Mouse (Mus musculus): ENCODE results near the gene Efcab3. TPM values are rescaled to one million over a fixed set of nuclear protein-coding genes. Genes with fewer than 3 reads are reported as not detected.
"Not testable (repeated sequence)": the region's sequence is repeated elsewhere in the genome, so short reads cannot be mapped to it uniquely, and the experiment has no call there.

Efcab3 gene
- total RNA-seq (2021), result not detected

GRCm38 (mm10) chr11:105063292-105063691 is at the start of gene Efcab3:
TSS of gene Efcab3 (plus strand) at chr11:105063592.
- intact Hi-C loops (cut with DNase I), result no loop called here
- no peak for DNase-seq

- intact Hi-C loops (cut with DNase I), result no loop called here
- no peak for DNase-seq
Measured at GRCm38 (mm10) chr11:105021071-105021470, 42.3 kb upstream of the Efcab3 start.

- no peak for DNase-seq
- intact Hi-C loops (cut with DNase I), result no loop called here
Measured at GRCm38 (mm10) chr11:105028744-105029348, 34.5 kb upstream of the Efcab3 start.

- DNase-seq, result no peak
- intact Hi-C loops (cut with DNase I), result no loop called here
Measured at GRCm38 (mm10) chr11:105029525-105029924, 33.9 kb upstream of the Efcab3 start.

GRCm38 (mm10) chr11:105030229-105030628 is 33.2 kb upstream of the Efcab3 start:
- DNase-seq, result no peak
- intact Hi-C loops (cut with DNase I), result no loop called here

DNA sequence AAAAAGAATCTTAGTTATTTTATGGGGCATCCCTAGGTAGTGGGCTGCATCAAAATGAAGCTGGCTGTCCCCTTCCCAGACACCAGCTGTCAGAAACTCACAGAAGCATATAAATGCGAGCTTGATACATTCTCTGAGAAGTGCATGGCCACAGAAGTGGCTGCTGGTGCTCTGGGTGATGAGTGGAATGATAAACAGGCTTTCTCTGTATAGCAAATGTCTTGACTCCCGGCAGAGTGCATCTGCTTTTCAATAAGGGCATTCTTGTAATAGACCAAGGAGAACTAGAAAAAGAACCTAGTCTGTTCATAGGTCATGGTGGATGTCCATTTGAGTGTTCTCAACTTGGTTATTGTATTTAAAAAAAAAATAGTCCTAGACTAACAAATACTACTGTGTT is 32.3 kb upstream of the Efcab3 start:
- no peak for DNase-seq
- intact Hi-C loops (cut with DNase I), result no loop called here

- intact Hi-C loops (cut with DNase I), result no loop called here
Measured at GRCm38 (mm10) chr11:105035081-105035480, 28.3 kb upstream of the Efcab3 start.

GRCm38 (mm10) chr11:105112448-105112847 is 49.1 kb downstream of the Efcab3 start:
- intact Hi-C loops (cut with DNase I); DNase-seq: not testable (repeated sequence)

More at GRCm38 (mm10) chr11:105035081-105035480, 28.3 kb upstream of the Efcab3 start:
- no peak for DNase-seq

GRCm38 (mm10) chr11:105117814-105118213 is 54.4 kb downstream of the Efcab3 start:
- DNase-seq, result no peak
- intact Hi-C loops (cut with DNase I), result no loop called here

- no peak for DNase-seq
- intact Hi-C loops (cut with DNase I), result loop anchor here (5.0 to 10.0 kb wide), 2 partner anchors 114 to 528 kb away; no protein-coding TSS in a partner anchor
Measured at GRCm38 (mm10) chr11:105120551-105121061, 57.2 kb downstream of the Efcab3 start.

DNA sequence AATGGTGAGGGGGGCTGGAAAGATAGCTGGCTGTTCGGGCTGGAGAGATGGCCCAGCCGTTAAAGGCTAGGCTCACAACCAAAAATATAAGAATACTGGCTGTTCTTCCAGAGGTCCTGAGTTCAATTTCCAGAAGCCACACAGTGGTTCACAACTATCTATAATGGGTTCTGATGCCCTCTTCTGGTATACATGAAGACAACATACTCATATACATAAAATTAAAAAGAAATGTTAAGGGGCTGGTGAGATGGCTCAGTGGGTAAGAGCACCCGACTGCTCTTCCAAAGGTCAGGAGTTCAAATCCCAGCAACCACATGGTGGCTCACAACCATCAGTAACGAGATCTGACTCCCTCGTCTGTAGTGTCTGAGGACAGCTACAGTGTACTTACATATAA is 58.4 kb downstream of the Efcab3 start:
- intact Hi-C loops (cut with DNase I), result loop anchor here (5.0 to 10.0 kb wide), 2 partner anchors 113 to 529 kb away; no protein-coding TSS in a partner anchor

GRCm38 (mm10) chr11:105123986-105124385 is 60.6 kb downstream of the Efcab3 start:
- DNase-seq, result peak; percentile 26 to 30
- intact Hi-C loops (cut with DNase I), result loop anchor here (5.0 to 10.0 kb wide), 2 partner anchors 111 to 532 kb away; no protein-coding TSS in a partner anchor

More for the DNA sequence above, 58.4 kb downstream of the Efcab3 start:
- DNase-seq, result not testable (repeated sequence)

GRCm38 (mm10) chr11:105125735-105126519 is 62.5 kb downstream of the Efcab3 start, which contains the start of gene Mettl2:
TSS of gene Mettl2 (plus strand) at chr11:105126425.
- intact Hi-C loops (cut with DNase I), result loop anchor here (2.0 to 10.0 kb wide), 2 partner anchors 55 to 109 kb away; no protein-coding TSS in a partner anchor
- DNase-seq, result peak; percentile 80 to 84

DNA sequence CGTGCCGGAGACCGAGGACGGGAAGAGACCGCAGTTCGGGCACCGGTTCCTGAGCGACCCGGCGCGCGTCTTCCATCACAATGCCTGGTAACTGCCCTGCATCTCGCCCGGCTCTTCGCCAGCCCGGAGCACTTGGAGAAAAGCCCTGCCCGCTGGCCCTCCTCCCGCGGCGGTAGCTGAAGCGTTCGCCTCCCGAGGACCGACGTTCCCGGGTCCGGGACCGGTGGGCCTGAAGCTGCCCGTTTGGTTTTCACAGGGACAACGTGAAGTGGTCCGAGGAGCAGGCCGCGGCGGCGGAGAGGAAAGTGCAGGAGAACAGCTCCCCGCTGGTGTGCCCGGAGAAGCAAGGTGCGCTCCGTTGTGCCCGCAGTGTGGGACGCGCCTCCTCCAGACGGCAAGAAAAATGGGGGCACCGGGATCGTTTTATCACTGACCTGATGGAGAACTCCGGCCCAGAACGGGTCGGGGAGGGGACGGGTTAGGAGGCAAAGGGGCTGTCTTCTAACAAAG is 63.2 kb downstream of the Efcab3 start:
- intact Hi-C loops (cut with DNase I), result loop anchor here (2.0 to 10.0 kb wide), 2 partner anchors 54 to 108 kb away; no protein-coding TSS in a partner anchor
- no peak for DNase-seq

DNA sequence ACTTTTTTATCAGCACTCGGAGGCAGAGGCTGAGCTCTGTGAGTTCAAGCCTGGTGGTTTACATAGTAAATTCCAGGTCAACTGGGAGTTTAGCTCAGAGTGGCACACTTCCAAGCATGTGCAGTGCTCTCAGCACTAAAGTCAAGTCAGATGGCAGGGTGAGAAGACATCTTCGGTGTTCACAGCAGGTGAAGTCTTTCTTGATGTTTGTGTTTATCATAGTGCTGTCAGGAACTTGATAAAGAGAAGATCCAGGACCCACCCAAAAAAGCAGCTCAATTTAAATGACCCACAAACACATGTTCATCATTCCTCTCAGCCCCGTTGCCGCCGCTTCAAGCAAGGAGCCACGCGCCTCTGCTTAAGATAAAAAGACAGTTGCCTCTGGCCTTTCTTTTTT is 72.3 kb downstream of the Efcab3 start:
- DNase-seq, result no peak
- intact Hi-C loops (cut with DNase I), result no loop called here

DNA sequence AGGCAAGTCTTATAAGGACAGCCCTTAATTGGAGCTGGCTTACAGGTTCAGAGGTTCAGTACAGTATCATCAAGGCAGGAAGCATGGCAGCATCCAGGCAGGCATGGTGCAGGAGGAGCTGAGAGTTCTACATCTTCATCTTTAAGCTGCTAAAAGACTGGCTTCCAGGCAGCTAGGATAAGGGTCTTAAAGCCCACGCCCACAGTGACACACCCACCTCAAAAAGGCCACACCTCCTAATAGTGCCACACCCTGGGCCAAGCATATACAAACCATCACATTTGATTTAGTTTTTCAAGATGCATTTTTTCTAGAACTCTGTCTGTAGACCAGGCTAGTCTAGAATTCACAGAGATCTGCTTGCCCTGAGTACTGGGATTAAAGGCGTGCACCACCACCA is 73.9 kb downstream of the Efcab3 start:
- intact Hi-C loops (cut with DNase I); DNase-seq: not testable (repeated sequence)

GRCm38 (mm10) chr11:105140512-105140911 is 77.1 kb downstream of the Efcab3 start:
- intact Hi-C loops (cut with DNase I); DNase-seq: not testable (repeated sequence)

DNA sequence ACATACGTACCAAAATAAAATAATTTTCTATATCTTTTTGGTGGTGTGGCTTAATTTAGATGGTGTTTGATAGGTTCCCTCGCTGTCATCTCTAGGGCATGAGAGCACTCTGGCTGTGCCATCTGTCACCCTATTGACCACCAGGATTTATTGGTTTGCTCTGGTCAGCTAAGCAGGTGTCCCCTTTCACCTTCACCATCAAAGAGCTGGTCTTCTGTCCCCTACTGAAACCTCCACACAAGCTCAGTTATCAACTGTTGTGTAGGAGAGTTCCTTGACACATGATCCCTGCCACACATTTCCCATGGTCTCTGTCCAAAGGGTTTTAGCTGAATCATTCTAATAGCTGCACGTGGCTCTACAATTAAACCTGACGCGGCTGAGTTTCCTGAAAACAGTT is 77.7 kb downstream of the Efcab3 start:
- DNase-seq, result no peak
- intact Hi-C loops (cut with DNase I), result no loop called here

DNA sequence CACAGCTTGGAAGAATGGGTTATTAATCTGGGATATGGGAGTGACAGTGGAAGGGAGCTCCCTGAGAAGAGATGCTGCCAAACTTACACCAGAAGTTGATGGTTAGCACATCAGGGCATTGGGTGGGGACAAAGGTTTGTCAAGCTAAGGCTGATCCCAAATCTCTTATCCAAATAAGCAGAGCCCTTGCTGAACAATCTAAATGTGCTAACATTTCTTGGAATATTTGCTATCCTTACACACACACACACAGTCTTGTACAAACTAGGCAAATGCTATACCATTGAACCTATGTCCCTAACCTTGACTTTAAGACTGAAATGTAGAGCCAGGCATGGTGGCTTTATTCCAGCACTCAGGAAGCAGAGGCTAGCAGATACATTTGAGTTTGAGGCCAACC is 80.2 kb downstream of the Efcab3 start:
- intact Hi-C loops (cut with DNase I), result no loop called here
- no peak for DNase-seq

DNA sequence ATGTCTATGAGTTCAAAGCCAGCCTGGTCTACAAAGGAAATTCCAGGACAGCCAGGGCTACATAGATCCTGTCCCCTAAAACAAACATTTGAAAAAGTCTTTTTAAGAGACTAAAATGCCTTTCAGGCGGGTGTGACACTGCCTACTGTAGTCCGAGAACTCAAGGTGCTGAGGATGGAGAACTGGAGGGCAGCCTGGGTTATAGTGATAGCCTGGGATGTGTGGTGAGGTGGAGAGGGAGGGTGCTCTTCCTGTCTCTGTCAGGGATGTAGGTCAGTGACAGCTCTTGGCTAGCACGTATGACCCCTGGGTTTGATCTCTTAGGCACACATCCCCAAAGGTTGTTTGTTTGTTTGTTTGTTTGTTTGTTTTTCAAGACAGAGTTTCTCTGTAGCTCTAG is 80.7 kb downstream of the Efcab3 start:
- no peak for DNase-seq
- intact Hi-C loops (cut with DNase I), result no loop called here

Measured in heart, postnatal 36 days (tissue).